Mouse (Mus musculus) embryo, embryonic 11 days (tissue): ENCODE results near the gene Rasl11a.
A peak's percentile ranks its signal among the peaks of the same experiment; 100 is the strongest.

Experiments
- DNase-seq: peaks from one replicate; pipeline ENCODE4 v3.0.0-alpha.2; 2015

Rasl11a gene

DNA sequence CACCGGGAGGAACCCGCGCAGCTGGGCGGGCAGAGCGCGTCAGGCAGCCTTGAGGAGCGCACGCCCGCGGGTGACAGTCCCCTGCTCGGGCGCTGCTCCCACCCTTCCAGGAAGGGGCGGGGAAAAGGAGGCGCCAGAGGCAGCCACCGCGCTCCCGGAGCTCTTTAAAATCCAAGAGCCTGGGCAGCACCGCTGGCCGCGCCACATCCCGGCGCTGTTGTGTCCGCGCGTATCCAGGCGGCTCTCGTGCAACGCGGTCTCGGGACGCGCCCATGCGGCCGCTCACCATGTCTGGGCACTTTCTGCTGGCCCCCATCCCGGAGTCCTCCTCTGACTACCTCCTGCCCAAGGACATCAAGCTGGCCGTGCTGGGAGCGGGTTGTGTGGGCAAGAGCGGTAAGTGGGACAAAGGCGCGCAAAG lies at the start of gene Rasl11a:
Gene Rasl11a (plus strand): TSS at position 127 of the 421 bp plus-strand sequence.
- peak; percentile 93 for DNase-seq

DNA sequence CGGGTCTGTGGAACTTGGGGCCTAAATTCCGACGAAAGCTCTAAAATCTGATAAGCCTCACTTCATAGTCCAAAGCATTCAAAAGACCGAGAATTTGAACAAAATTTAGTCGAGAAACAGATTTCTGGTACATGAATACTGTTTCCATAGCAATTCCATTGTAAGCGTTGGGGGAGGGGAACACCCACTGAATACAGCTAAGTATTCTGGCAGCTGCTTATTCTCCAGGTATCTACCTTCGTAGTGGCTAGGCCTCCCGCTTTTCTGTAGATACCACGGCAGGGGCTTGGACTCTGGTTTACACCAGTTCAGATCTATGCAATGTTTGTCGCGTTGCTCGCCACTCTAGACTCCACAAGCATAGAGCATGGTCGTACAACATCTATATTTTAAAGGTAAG lies 49.1 kb upstream of the Rasl11a start:
- DNase-seq = peak; percentile 7

DNA sequence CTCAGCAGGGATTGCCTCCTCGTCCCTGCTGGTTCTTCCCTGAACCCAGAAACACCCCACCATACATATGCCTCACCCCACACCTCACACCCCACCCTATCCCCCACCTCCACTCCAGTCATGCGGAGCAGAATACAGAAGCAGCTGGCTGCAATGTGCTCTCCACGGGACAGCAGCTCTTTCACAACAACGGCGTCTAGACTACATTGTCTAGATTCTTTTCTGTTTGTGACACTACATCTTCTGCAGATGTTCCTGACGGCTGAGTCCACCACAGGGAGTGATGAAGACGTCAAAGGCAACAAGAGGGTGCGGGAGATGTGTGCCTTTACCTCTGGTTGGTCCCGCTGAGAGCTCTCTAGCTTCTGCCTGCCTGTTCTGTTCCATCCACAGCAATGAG lies 46.8 kb upstream of the Rasl11a start:
- DNase-seq = no peak

DNA sequence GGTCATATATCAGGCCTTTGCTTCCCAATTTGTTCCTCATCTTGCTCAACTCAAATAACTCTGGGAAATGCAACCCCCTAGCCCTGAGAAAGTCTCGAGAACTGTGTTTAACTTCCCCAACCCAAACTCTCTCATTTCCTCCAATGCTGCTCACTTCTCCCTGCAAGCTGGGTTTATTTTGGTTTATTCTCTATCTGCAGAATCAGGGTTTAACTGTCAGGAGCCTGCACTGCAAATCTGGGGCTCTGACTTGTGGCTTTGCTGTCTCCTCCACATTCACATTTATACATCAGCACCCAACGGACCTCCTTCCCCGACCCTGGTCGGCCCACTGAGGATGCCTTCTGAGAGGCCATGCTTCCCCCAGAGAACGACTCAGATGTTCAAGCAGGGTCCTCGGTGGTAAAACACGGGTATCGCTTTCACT lies 38.9 kb upstream of the Rasl11a start:
- no peak for DNase-seq

DNA sequence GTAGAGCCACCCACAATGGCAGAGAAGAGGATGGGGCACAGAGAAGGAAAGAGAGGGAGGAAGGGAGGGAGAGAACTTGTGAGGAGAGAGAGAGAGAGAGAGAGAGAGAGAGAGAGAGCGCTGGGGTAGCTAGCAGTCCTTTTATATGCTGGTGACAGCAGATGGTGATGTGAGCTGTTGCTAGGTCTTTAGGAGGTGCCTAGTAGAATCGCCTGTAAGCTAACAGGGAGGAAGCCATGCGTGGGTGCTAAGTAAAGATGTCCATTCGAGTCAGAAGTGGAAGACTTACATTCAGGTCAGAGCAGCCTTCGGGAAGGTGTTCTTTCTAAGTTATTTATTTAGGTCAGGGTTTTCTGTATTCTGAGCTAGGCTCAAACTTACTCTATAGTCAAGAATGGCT lies 34.9 kb upstream of the Rasl11a start:
- DNase-seq = no peak

DNA sequence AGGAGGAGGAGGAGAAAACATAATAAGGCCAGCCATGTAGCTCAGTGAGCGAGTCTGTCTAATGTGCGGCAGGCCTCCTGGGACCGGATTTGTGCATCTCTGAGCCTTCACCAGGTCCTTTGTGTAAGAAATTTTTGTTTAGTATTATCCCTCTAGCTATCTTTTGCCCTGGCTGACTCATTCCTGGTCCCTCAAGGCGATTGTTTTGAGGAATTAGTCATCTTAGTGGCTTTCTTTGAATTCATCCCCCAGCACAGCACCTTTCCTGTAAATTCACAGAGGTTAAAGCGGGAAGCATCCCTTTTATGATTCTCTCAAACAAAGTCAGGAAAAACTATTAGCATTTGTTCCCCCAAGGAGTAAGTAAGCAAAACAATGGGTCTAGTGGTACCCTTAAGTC lies 32.0 kb upstream of the Rasl11a start:
- DNase-seq = no peak

DNA sequence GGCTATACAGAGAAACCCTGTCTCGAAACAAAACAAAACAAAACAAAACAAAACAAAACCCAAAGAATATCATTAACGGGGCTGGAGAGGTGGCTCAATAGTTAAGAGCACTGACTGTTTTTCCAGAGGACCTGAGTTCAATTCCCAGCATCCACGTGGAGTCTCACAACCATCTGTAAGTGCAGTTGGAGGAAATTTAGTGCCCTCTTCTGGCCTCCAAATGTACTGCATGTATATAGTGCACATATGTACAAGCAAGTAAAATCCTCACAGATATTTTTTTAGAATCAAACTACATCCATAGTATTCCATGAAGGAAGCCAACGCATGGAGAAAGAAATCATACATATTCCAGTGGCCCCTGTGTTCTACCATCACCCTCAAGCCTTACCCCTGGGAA lies 31.4 kb upstream of the Rasl11a start:
- DNase-seq = no peak

DNA sequence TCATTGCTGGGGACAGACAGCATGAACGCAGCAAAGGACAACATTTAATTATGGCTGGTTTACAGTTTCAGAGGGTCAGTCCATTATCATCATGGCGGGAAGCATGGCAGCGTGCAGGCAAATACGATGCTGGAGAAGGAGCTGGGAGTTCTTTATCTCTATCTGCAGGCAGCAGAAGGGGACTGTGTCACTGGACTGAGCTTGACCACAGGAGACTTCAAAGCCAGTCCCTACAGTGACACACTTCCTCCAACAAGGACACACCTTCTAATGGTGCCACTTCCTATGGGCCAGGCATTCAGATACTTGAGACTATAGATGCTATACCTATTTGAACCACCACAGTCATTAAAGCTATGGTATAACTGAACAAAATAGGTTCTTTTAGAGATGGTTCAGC lies 29.5 kb upstream of the Rasl11a start:
- no peak for DNase-seq

DNA sequence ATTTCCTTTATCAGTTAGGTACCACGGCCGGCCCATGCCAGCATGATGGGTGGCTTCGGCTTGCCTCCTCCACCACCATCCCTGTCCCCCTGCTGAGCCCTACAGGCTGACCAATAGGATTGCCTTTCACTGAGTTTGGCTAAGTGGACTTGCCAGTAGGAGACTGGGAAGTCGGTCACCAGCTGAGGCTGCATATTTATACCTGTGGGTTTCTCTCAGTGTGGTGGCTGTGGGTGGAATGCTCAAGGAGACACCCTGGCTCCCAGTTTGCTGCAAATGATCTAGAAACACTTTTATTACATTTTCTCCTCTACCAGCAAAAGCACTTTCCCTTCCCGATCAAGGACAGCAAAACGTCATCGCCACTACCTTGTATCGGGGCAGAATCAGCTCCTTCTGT lies 27.3 kb upstream of the Rasl11a start:
- DNase-seq = no peak

DNA sequence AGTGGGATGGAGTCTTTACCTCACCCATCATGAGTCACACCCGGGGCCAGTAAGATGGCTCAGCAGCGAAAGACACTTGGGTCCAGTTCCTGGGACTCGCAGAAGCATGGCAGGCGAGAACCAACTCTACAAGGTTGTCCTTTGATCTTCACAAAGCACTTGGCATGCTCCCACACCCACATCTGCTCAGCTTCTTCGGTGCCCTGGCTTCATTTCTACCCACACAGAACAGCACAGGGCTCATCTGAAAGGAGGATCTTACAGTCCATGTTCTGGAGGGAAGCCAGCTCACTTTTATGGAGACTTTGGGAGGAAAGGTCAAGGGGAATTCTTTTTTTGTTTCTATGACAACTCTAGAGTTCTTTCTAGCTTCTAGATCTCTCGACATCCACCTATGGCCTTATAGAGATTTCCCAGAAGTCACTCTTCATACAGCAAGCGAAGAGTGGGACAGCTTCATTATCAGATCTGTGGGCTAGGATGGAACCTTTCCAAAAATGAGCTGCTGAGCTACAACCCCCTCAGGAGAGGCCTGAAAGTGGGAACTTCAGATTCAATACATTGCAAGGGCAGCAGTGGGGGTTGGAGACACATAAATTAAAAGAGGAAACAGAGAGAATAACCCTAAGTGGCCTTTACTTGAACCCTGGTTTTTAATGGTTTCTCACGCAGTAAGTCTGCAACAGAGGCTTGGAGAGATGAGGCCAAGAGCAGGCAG lies 25.8 kb upstream of the Rasl11a start:
- no peak for DNase-seq

DNA sequence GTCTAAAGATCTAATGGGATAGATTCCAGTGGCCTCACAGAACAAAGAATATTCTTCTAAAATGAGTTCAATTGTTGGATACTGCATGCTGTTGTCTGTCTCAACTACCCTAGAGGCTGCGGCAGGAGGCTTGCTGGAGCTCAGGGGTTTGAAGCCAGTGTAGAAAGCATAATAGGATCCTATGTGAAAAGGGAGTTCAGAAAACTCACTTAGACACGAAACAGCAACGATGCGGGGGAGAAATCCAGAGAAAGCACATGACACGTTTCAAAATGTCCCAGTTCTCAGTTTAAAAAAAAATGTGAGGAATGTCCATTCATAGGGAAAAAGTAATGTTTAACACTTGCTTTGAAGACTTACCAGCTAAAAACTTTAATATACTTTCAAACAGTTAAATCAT lies 21.9 kb upstream of the Rasl11a start:
- no peak for DNase-seq

DNA sequence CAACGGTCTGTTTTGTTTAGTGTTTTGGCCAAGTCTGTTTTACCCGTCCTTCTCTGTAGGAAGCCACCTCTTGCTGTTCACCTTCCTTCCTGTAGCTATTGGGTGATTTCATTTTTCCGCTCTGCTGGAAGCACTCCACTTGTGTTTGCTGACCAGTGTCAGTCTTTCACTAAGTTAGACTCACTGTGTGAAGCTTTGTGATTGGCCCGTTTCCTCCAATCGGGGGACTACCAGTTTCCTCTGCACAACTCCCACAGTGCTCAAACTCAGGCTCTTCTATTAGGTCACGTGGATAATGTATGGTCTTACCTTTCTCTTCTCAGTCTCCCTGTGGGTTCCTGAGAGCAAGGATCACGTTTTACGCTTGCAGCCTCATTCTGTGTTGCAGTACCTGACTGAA lies 15.3 kb upstream of the Rasl11a start:
- no peak for DNase-seq

DNA sequence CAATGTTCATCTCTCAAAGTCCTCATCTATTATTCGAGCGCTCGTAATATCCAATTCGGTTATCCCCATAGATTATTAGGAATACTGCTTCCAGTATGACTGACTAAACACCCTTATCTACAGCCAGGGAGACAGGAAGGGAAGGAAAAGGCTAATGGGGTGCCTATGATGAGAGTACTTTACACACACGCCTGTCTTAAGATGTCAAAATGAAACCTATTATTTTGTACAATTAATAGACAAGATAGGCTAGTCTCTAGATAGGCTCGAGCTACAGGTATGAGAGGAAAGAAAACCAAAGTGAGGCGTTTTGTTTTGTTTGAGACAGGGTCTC lies 12.5 kb upstream of the Rasl11a start:
- no peak for DNase-seq

DNA sequence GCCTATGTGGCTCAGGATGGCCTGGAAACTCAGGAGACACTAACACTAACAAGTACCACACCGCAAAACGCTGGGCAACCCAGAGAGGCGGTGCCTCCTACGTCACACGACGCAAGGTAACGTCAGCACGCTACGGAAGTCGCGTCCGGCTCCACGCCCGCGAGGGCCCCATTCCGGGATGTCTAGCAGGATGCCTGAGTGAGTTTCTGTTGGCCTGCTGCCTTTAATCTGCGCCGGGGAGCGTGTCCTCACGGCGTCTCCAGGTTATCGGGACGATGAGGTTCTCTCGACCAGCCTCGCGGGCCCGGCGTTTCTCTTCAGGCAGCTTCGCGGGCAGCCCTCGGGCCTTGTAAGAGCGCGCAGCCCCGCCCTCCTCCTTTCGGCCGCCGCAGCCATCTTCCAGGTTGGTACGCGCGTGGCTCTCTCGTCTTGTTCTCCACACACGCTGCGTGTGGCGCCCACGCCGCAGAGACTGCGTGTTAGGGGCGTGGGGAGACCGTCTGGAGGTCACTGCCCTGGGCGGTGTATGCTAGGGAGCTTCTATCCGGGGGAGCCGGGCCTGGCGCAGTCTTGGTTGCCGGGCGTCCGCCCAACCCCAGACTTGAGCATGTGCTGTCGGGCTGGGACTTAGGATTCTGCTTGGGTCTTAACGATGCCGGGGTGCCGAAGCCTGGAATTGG lies 12.0 kb upstream of the Rasl11a start, which contains the start of gene Rpl21:
Gene Rpl21 (plus strand): TSS at position 122 of the 680 bp plus-strand sequence.
- DNase-seq = peak; percentile 97

DNA sequence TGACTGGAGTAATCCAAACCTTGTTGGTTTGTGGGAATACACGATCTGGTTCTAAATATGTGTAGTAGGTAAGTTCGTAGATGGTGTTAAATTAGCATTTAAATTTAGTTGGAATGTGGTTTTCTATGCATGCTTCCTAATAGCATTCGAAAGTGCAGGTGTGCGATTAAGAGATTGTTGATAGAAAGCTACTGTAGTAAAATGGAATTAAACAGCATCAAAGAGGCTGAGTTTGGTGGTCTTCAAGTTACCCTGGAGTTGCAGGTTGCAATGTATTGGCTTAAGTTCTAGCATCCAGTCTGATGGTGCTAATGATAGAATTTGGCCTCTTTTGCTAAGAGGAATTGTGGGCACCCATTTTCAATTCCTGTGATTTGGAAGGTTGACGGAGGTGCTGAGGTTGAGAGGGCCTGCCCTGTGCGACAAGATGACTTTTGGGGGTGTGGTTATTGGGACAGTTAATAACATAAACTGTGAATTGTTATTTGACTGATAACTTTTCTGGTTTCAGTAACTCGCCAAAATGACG lies 11.1 kb upstream of the Rasl11a start:
- DNase-seq = no peak

DNA sequence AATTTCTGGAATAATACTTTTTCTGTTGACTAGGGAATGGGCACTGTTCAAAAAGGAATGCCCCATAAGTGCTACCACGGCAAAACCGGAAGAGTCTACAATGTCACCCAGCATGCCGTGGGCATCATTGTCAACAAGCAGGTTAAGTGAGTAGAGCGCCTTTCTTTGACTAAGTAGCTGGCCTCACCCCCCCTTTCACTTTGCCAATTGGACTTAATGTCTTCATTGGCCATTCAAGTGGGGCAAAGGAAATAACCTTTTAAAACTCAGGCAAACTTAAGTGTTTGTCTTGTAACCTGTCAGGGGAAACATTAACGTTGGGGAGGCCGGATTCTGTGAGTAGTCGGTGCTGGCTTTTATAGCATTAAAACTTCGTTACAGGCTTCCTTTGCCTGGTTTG lies 9.9 kb upstream of the Rasl11a start:
- no peak for DNase-seq

DNA sequence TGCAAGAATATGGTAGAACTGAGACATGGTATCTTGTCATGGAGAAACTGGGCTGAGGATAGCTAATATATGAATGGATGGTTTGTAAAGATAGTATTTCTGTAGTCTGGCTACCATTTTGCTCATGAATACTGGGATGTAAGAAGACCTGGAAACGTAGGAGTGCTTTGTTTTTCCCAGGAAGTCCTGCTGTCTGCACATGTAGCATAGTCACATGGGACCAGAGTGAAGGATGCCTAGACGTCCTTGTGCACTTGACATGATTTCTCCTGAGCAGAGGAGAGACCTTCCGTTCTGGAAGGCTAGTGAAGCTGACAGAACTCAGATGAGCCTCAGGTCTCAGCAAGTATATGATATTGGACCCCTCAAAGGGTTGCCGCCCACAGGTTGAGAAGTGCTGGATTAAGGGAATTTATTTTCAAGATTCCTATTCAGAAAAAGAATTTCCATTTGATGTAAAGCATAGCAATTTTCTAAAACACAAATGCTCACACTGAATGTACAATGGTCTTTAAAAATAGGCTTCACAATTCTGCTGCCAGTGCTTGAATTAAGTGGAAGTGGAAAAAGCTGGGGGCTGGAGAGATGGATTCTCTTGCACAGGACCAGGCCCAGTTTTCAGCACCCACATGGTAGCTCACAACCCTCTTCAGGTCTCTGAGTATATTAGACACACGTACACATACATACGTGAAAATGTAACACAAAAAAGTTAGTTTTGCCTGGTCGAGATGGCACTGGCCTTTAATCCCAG lies 6.7 kb upstream of the Rasl11a start:
- no peak for DNase-seq

DNA sequence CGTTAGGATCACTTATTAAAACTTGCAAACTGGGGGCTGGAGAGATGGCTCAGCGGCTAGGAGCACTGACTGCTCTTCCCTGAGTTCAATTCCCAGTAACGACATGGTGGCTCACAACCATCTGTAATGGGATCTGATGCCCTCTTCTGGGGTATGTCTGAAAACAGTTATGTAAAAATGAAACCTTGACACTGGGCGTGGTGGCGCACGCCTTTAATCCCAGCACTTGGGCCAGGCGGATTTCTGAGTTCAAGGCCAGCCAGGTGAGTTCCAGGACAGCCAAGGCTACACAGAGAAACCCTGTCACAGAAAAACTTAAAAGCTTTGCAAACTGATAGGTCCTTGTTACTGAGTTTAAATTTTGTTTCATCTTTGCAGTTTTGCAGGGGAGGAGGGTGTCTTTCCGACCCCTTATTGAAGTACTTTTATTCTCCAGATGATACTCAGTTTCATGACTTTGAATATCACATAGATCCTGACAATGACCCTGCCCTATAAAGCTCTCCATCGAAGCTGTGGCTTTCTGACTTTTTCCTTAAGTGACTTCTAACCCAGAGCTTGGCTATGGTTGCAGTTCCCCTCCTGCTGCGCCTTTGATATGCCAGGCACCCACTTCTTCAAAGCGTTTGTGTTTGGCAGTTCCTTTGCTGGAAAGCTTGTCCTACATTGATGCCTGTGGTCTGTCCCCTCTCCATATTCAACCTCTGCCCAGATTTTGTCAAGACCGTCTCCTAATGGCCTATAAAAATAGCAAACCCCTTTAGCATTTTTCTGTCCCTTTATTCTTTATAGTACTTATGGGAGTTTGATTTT lies 5.8 kb upstream of the Rasl11a start:
- no peak for DNase-seq

DNA sequence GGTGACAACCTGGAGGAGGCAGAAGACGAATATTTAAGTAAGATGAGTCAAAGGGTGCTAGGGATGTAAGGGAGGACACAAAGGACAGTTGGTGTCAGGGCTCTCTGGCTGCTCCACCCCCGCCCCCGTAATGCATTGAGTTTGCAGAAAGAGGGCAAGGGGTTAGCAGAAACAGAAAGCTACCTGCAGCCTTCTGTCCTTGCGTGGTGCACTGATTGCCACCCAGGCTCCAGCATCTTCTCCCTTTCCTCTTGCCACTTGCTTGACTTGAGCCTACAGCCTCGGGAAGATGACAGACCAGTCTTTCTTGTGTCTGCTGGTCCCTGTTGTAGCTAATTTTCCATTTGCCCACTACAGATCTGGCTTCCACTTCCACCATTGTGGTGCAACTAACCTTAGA lies 5.1 kb upstream of the Rasl11a start:
- no peak for DNase-seq

DNA sequence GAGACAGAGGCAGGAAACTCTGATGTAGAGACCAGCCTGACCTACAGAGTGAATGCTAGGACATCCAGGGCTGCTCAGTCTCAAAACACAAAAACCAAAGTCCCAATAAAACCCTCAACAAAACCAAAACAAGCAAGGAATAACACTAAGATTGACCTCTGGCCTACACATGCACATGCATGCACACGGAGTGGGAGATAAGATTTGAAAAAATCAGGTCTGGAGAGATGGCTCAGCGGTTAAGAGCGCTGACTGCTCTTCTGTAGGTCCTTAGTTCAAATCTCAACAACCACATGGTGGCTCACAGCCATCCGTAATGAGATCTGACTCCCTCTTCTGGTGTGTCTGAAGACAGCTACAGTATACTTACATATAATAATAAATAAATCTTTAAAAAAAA lies 4.4 kb upstream of the Rasl11a start:
- no peak for DNase-seq

DNA sequence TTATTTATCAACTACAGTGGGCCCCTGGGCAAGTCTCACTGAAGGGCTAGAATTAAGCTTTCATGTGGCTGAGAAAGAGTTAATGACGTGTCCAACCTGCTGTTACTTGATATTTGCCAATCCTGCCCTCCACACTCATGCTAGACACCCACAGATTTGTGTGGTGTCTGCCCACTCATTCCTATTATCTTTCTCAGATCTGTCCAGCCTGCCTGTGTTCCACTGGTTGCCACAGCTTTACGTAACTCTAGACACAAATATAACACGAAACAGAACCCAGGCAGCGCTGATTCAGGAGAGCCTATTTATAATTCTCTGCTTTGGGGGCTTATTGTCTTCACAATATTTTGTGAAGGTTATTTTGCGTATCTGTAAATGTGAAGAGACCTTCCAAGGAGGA lies 3.6 kb upstream of the Rasl11a start:
- no peak for DNase-seq

DNA sequence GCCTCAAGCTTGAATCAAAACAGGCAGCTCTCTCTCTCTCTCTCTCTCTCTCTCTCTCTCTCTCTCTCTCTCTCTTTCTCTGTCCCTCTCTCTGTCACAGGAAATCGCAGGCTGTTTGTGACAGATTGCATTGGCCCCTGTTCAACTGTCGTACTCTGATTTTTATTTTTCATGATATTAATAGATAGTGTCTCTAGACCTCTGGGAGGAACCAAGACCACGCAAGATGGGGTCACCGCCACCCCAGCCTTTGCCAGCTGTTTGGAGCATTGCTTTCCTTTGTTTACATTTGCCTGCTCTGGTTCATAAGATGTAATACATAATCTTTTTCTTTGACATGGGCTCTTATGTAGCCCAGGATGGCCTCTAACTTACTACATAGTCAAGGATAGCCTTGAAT lies 2.9 kb upstream of the Rasl11a start:
- DNase-seq = no peak
